Mouse (Mus musculus): ENCODE data around the gene Wdr73. TPM values are rescaled to one million over a fixed set of nuclear protein-coding genes. Genes with fewer than 3 reads are reported as not detected.

The Wdr73 gene
- total and polyA plus RNA-seq, 2 experiments from 2014 or later, result 12.4 to 22.4 TPM

DNA sequence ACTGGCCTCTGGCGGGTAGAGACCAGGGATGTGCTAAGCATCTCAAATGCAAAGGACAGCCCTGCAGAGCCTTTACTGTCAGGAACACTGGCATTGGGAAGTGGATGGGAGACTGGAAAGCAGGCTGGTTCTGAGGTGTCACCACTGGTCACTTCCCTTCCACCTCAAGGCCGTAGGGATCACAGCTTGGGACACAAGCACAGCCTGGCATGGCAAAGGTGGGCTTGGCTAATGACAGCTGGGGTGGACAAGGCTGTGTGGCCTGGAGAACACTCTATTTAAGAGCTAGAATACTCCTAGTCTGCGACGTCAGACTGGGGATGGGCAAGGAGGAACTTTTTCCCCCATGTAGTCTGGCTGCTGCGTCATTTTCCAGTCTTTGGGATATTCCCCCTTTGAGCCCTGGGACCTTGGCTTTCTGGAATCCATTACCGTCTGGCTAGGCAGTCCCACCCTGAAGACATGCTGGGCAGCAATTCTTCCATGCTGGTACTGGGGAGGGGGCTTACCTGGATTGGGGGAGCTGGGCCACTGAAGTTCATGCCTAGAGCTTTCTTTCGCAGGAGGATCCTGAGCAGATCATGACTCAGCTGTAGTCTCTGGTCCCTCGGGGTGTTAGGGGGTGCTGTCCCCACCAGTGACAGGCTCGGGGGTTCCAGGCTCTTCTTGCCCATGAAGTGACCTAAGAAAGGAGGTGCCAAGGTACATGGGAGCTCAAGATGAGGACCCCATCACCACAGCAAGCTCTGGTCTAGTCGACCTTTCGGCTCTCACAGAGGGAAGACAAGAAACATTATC is 2.8 kb upstream of the Wdr73 start:
- Histone ChIP-seq H3K4me1 (ENCODE audit: control insufficient read depth, insufficient read depth) (peaks cover 18% of the 10 kb centered on the region), H3K36me3 (replicated peaks; ENCODE audit: control insufficient read depth, insufficient read depth, low read length) (no peaks in the 10 kb centered on the region), H3K4me2 (ENCODE audit: low read depth, low read length) (peak overlapping the region; percentile 82; the same call in 1 of the 2 replicates), H3K4me3 (ENCODE audit: low read depth, low read length) (no peak overlapping the region; the same call in 1 of the 2 replicates), H3K9ac (replicated peaks; ENCODE audit: low read depth, low read length) (no peak overlapping the region), H3K27me3 (ENCODE audit: control insufficient read depth, insufficient read depth, low read length) (no peaks in the 10 kb centered on the region), H3K9me3 (replicated peaks; ENCODE audit: control insufficient read depth, low read length) (no peaks in the 10 kb centered on the region), H3K27ac (ENCODE audit: low read depth) (no peak overlapping the region)
- WGBS, result 88% methylated on average over 11 of the region's 11 CpGs
- TF ChIP-seq EP300 (IDR thresholded peaks at IDR 0.05; ENCODE audit: low read depth) (no peak), CTCF (IDR thresholded peaks at IDR 0.05; ENCODE audit: low read depth) (no peak)
- ATAC-seq (ENCODE audit: insufficient read depth, low read depth) (no peak), DNase-seq (ENCODE audit: low spot score) (no peak)

- Histone ChIP-seq H3K4me1 (ENCODE audit: control insufficient read depth, insufficient read depth) (peaks cover 18% of the 10 kb centered on the region), H3K4me2 (ENCODE audit: low read depth, low read length) (peak overlapping the region; percentile 80), H3K9ac (replicated peaks; ENCODE audit: low read depth, low read length) (peak overlapping the region; percentile 53), H3K9me3 (replicated peaks; ENCODE audit: control insufficient read depth, low read length) (no peaks in the 10 kb centered on the region), H3K27ac (ENCODE audit: low read depth) (peak overlapping the region; percentile 84), H3K4me3 (ENCODE audit: low read depth, low read length) (peak overlapping the region; percentile 75), H3K27me3 (ENCODE audit: control insufficient read depth, insufficient read depth, low read length) (no peaks in the 10 kb centered on the region), H3K36me3 (replicated peaks; ENCODE audit: control insufficient read depth, insufficient read depth, low read length) (peaks cover 10% of the 10 kb centered on the region)
- DNase-seq (ENCODE audit: low spot score) (no peak), ATAC-seq (ENCODE audit: insufficient read depth, low read depth) (no peak)
- 26% methylated on average over 15 of the region's 15 CpGs for WGBS
- TF ChIP-seq EP300 (IDR thresholded peaks at IDR 0.05; ENCODE audit: low read depth) (no peak; the same call in 1 of the 2 replicates), CTCF (IDR thresholded peaks at IDR 0.05; ENCODE audit: low read depth) (no peak)
These were observed 639 bp upstream of the Wdr73 start for GRCm38 (mm10) chr7:80901541-80902274.

DNA sequence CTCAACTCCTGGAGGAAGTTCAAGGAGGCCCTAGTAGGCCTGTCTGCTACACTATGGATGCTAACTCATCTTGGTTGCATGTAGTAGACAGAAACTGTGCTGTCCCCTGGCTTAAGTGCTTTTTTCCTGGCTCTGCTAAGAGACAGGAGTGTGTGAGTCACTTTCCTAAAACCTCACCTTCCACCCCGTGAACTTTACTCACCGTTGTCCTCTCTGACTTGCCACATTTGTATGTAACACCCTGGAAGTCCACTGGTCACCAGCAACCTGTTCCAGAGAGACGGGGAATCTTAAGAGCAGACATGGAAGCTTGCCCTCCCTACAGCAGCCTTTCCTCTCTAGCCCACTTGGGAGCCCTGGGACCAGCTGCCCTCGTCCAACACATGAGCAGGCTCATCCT is 3.3 kb downstream of the Wdr73 start:
- WGBS, result 81% methylated on average over 4 of the region's 4 CpGs
- Histone ChIP-seq H3K4me2 (ENCODE audit: low read depth, low read length) (no peak overlapping the region), H3K9me3 (replicated peaks; ENCODE audit: control insufficient read depth, low read length) (no peaks in the 10 kb centered on the region), H3K4me3 (ENCODE audit: low read depth, low read length) (no peak overlapping the region), H3K27ac (ENCODE audit: low read depth) (no peak overlapping the region), H3K9ac (replicated peaks; ENCODE audit: low read depth, low read length) (no peak overlapping the region), H3K4me1 (ENCODE audit: control insufficient read depth, insufficient read depth) (peaks cover 13% of the 10 kb centered on the region), H3K36me3 (replicated peaks; ENCODE audit: control insufficient read depth, insufficient read depth, low read length) (peaks cover 38% of the 10 kb centered on the region), H3K27me3 (ENCODE audit: control insufficient read depth, insufficient read depth, low read length) (no peaks in the 10 kb centered on the region)
- ATAC-seq (ENCODE audit: insufficient read depth, low read depth) (no peak), DNase-seq (ENCODE audit: low spot score) (no peak)
- TF ChIP-seq CTCF (IDR thresholded peaks at IDR 0.05; ENCODE audit: low read depth) (no peak), EP300 (IDR thresholded peaks at IDR 0.05; ENCODE audit: low read depth) (no peak)

DNA sequence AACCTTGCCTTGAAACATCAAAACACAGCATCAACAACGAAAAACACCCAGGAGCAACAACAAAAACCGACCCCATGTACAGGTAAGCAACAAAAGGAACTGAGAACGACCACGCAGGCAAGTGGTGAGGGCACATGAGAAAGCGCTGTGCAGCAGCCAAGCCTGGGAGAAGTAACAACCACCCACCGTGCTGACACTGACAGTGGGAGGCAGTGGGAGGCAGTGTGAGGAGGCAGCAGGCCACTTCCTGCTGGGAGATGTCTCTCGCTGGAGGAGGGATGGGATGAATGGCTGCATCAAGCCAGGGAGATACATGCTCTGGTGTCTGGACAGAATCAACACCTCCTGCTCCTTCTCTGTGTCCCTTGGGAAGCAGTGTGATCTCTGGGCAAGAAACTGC is 3.9 kb downstream of the Wdr73 start:
- no peak overlapping the region for H3K4me2 ChIP-seq (ENCODE audit: low read depth, low read length)
- H3K36me3 ChIP-seq (replicated peaks; ENCODE audit: control insufficient read depth, insufficient read depth, low read length), result peaks cover 44% of the 10 kb centered on the region
- peaks cover 13% of the 10 kb centered on the region for H3K4me1 ChIP-seq (ENCODE audit: control insufficient read depth, insufficient read depth)
- DNase-seq (ENCODE audit: low spot score) (no peak), ATAC-seq (ENCODE audit: insufficient read depth, low read depth) (no peak)
- no peak overlapping the region for H3K9ac ChIP-seq (replicated peaks; ENCODE audit: low read depth, low read length)
- H3K27me3 ChIP-seq (ENCODE audit: control insufficient read depth, insufficient read depth, low read length), result no peaks in the 10 kb centered on the region
- no peak overlapping the region for H3K27ac ChIP-seq (ENCODE audit: low read depth)
- no peak for TF ChIP-seq CTCF (IDR thresholded peaks at IDR 0.05; ENCODE audit: low read depth)
- no peak for TF ChIP-seq EP300 (IDR thresholded peaks at IDR 0.05; ENCODE audit: low read depth)
- 75% methylated on average over 7 of the region's 7 CpGs for WGBS
- no peak overlapping the region for H3K4me3 ChIP-seq (ENCODE audit: low read depth, low read length)
- H3K9me3 ChIP-seq (replicated peaks; ENCODE audit: control insufficient read depth, low read length), result no peaks in the 10 kb centered on the region

- no peak for DNase-seq (ENCODE audit: low spot score)
- H3K4me1 ChIP-seq (ENCODE audit: control insufficient read depth, insufficient read depth), result 0 out of 2 replicates have a peak, but pooled peaks cover under 1% of the 10 kb centered on the region
- H3K9ac ChIP-seq (replicated peaks; ENCODE audit: low read depth, low read length), result no peak overlapping the region
- TF ChIP-seq CTCF (IDR thresholded peaks at IDR 0.05; ENCODE audit: low read depth), result no peak
- TF ChIP-seq EP300 (IDR thresholded peaks at IDR 0.05; ENCODE audit: low read depth), result no peak
- no peak for ATAC-seq (ENCODE audit: insufficient read depth, low read depth)
- H3K36me3 ChIP-seq (replicated peaks; ENCODE audit: control insufficient read depth, insufficient read depth, low read length), result peaks cover 60% of the 10 kb centered on the region
- peak overlapping the region; percentile 79; the same call in 1 of the 2 replicates for H3K27ac ChIP-seq (ENCODE audit: low read depth)
- H3K4me3 ChIP-seq (ENCODE audit: low read depth, low read length), result no peak overlapping the region
- H3K9me3 ChIP-seq (replicated peaks; ENCODE audit: control insufficient read depth, low read length), result no peaks in the 10 kb centered on the region
- WGBS, result 90% methylated on average over 14 of the region's 14 CpGs
- no peaks in the 10 kb centered on the region for H3K27me3 ChIP-seq (ENCODE audit: control insufficient read depth, insufficient read depth, low read length)
- H3K4me2 ChIP-seq (ENCODE audit: low read depth, low read length), result no peak overlapping the region
These were observed 6.1 kb downstream of the Wdr73 start for GRCm38 (mm10) chr7:80894815-80895519.

Measured in heart, postnatal 0 days (tissue).